Mouse (Mus musculus) neural tube, embryonic 12.5 days (tissue): ENCODE results near the gene Oard1. TPM values are rescaled to one million over a fixed set of nuclear protein-coding genes. Genes with fewer than 3 reads are reported as not detected.

Experiments
- ATAC-seq: fragments of 200-750 bp; cut with Nextera tagmentation; 2 replicates; pipeline ENCODE4 v1.8.0; 2017; ENCODE audit warnings: low read depth, mild to moderate bottlenecking, moderate TSS enrichment, moderate library complexity; ENCODE audit not compliant: low FRiP score
- H3K27ac ChIP-seq: fragments of 300-500 bp; sonication (generic); 2 replicates; pipeline ENCODE4 v1.5.1; 2016
- H3K27me3 ChIP-seq: fragments of 300-500 bp; sonication (generic); replicated peaks from 2 replicates; pipeline ENCODE4 v1.6.1; 2016; ENCODE audit warnings: mild to moderate bottlenecking
- H3K36me3 ChIP-seq: fragments of 300-500 bp; sonication (generic); 2 replicates; pipeline ENCODE4 v1.6.1; 2016; ENCODE audit warnings: mild to moderate bottlenecking
- H3K4me1 ChIP-seq: fragments of 300-500 bp; sonication (generic); 2 replicates; pipeline ENCODE4 v1.6.1; 2016
- H3K4me2 ChIP-seq: fragments of 300-500 bp; sonication (generic); replicated peaks from 2 replicates; pipeline ENCODE4 v1.6.1; 2016; ENCODE audit warnings: mild to moderate bottlenecking
- H3K4me3 ChIP-seq: fragments of 300-500 bp; sonication (generic); 2 replicates; pipeline ENCODE4 v1.5.1; 2016
- H3K9ac ChIP-seq: fragments of 300-500 bp; sonication (generic); 2 replicates; pipeline ENCODE4 v1.6.1; 2016; ENCODE audit warnings: mild to moderate bottlenecking
- H3K9me3 ChIP-seq: fragments of 300-500 bp; sonication (generic); 2 replicates; pipeline ENCODE4 v1.6.1; 2016; ENCODE audit warnings: mild to moderate bottlenecking
- WGBS: fragments of 180-500 bp; shearing (Covaris S2); methylation state at CpG from one replicate; pipeline ENCODE4 v1.1.7; 2016; 5-methylcytosine and 5-hydroxymethylcytosine counted together
- polyA plus RNA-seq: library from polyadenylated mRNA; unstranded; fragments of >200 nt; fragmentation: Nextera tagmentation; extraction: Ambion mirVana; gene quantifications from 2 replicates; pipeline ENCODE4 v1.2.1, GENCODE M21; 2016

The Oard1 gene
- polyA plus RNA-seq, 1 experiment from 2014 or later, result 58.7 TPM

GRCm38 (mm10) chr17:48431054-48431453, 21.2 kb downstream of the Oard1 start:
- no peak overlapping the region for H3K4me3 ChIP-seq
- 0 out of 2 replicates have a peak, but pooled peaks cover 7% of the 10 kb centered on the region for H3K4me1 ChIP-seq
- H3K9ac ChIP-seq, result no peak overlapping the region
- no peaks in the 10 kb centered on the region for H3K9me3 ChIP-seq
- H3K27ac ChIP-seq, result no peak overlapping the region
- ATAC-seq, result no peak
- no peaks in the 10 kb centered on the region for H3K27me3 ChIP-seq
- H3K36me3 ChIP-seq, result no peaks in the 10 kb centered on the region
- 75% methylated on average over 5 of the region's 5 CpGs for WGBS
- H3K4me2 ChIP-seq, result no peak overlapping the region

- no peaks in the 10 kb centered on the region for H3K27me3 ChIP-seq
- ATAC-seq, result no peak
- no peak within 1 kb of the TSS for H3K4me2 ChIP-seq
- no peaks in the 10 kb centered on the region for H3K9me3 ChIP-seq
- H3K9ac ChIP-seq, result no peak within 1 kb of the TSS
- H3K27ac ChIP-seq, result no peak within 1 kb of the TSS
- H3K4me3 ChIP-seq, result no peak within 1 kb of the TSS
- 77% methylated on average over 16 of the region's 16 CpGs for WGBS
- peaks cover 12% of the 10 kb centered on the region for H3K4me1 ChIP-seq
- no peaks in the 10 kb centered on the region for H3K36me3 ChIP-seq
These were observed 22.6 kb downstream of the Oard1 start, which contains the start of gene Apobec2 for GRCm38 (mm10) chr17:48432158-48432980. Gene Apobec2 (minus strand): TSS chr17:48432930.

- Histone ChIP-seq H3K4me3 (no peak overlapping the region), H3K9me3 (no peaks in the 10 kb centered on the region), H3K27me3 (no peaks in the 10 kb centered on the region), H3K9ac (no peak overlapping the region), H3K36me3 (no peaks in the 10 kb centered on the region), H3K27ac (no peak overlapping the region), H3K4me2 (no peak overlapping the region), H3K4me1 (peaks cover 19% of the 10 kb centered on the region)
- 86% methylated on average over 20 of the region's 20 CpGs for WGBS
- ATAC-seq, result no peak
These were observed 23.3 kb downstream of the Oard1 start for GRCm38 (mm10) chr17:48433006-48433655.

GRCm38 (mm10) chr17:48433689-48434330, 24.0 kb downstream of the Oard1 start:
- 76% methylated on average over 6 of the region's 6 CpGs for WGBS
- H3K4me3 ChIP-seq, result no peak overlapping the region
- H3K4me2 ChIP-seq, result no peak overlapping the region
- H3K27ac ChIP-seq, result no peak overlapping the region
- no peaks in the 10 kb centered on the region for H3K27me3 ChIP-seq
- peaks cover 20% of the 10 kb centered on the region for H3K4me1 ChIP-seq
- no peaks in the 10 kb centered on the region for H3K36me3 ChIP-seq
- H3K9ac ChIP-seq, result no peak overlapping the region
- ATAC-seq, result no peak
- H3K9me3 ChIP-seq, result no peaks in the 10 kb centered on the region

GRCm38 (mm10) chr17:48434479-48434878, 24.7 kb downstream of the Oard1 start:
- Histone ChIP-seq H3K4me1 (peaks cover 20% of the 10 kb centered on the region), H3K4me3 (no peak overlapping the region), H3K9me3 (no peaks in the 10 kb centered on the region), H3K36me3 (no peaks in the 10 kb centered on the region), H3K4me2 (no peak overlapping the region), H3K9ac (no peak overlapping the region), H3K27me3 (no peaks in the 10 kb centered on the region), H3K27ac (no peak overlapping the region)
- WGBS, result 78% methylated on average over 5 of the region's 5 CpGs
- no peak for ATAC-seq

GRCm38 (mm10) chr17:48436487-48436886, 26.7 kb downstream of the Oard1 start:
- Histone ChIP-seq H3K4me1 (peaks cover 20% of the 10 kb centered on the region), H3K4me2 (no peak overlapping the region), H3K36me3 (no peaks in the 10 kb centered on the region), H3K27me3 (no peaks in the 10 kb centered on the region), H3K9me3 (no peaks in the 10 kb centered on the region), H3K9ac (no peak overlapping the region), H3K27ac (no peak overlapping the region), H3K4me3 (no peak overlapping the region)
- WGBS, result 91% methylated on average over 1 of the region's 1 CpGs
- no peak for ATAC-seq

GRCm38 (mm10) chr17:48437421-48437911, 27.7 kb downstream of the Oard1 start:
- Histone ChIP-seq H3K4me3 (no peak overlapping the region), H3K9me3 (no peaks in the 10 kb centered on the region), H3K27ac (peak overlapping the region; percentile 12; the same call in 1 of the 2 replicates), H3K9ac (no peak overlapping the region), H3K4me2 (peak overlapping the region; percentile 20), H3K36me3 (no peaks in the 10 kb centered on the region), H3K4me1 (peaks cover 17% of the 10 kb centered on the region), H3K27me3 (no peaks in the 10 kb centered on the region)
- WGBS, result 25% methylated on average over 7 of the region's 7 CpGs
- ATAC-seq, result peak; percentile 62

- ATAC-seq, result 0 out of 2 replicates have a peak, but pooled peaks have one; percentile 48
- Histone ChIP-seq H3K9ac (no peak overlapping the region), H3K27ac (no peak overlapping the region), H3K4me2 (no peak overlapping the region), H3K9me3 (no peaks in the 10 kb centered on the region), H3K36me3 (no peaks in the 10 kb centered on the region), H3K4me1 (0 out of 2 replicates have a peak, but pooled peaks cover 3% of the 10 kb centered on the region), H3K27me3 (no peaks in the 10 kb centered on the region), H3K4me3 (no peak overlapping the region)
- WGBS, result 72% methylated on average over 7 of the region's 7 CpGs
These were observed 33.1 kb downstream of the Oard1 start for GRCm38 (mm10) chr17:48442745-48443457.

- H3K36me3 ChIP-seq, result no peaks in the 10 kb centered on the region
- no peak for ATAC-seq
- H3K9ac ChIP-seq, result no peak overlapping the region
- no peaks in the 10 kb centered on the region for H3K9me3 ChIP-seq
- H3K4me3 ChIP-seq, result no peak overlapping the region
- no peak overlapping the region for H3K27ac ChIP-seq
- 56% methylated on average over 16 of the region's 16 CpGs for WGBS
- H3K27me3 ChIP-seq, result no peaks in the 10 kb centered on the region
- no peaks in the 10 kb centered on the region for H3K4me1 ChIP-seq
- H3K4me2 ChIP-seq, result no peak overlapping the region
These were observed 33.8 kb downstream of the Oard1 start for GRCm38 (mm10) chr17:48443542-48444145.

GRCm38 (mm10) chr17:48447675-48448074, 37.9 kb downstream of the Oard1 start:
- Histone ChIP-seq H3K27ac (no peak overlapping the region), H3K4me2 (no peak overlapping the region), H3K9me3 (no peaks in the 10 kb centered on the region), H3K4me3 (no peak overlapping the region), H3K4me1 (no peaks in the 10 kb centered on the region), H3K36me3 (no peaks in the 10 kb centered on the region), H3K27me3 (no peaks in the 10 kb centered on the region), H3K9ac (no peak overlapping the region)
- ATAC-seq, result no peak
- WGBS, result 84% methylated on average over 8 of the region's 8 CpGs

GRCm38 (mm10) chr17:48450666-48451352, 41.0 kb downstream of the Oard1 start:
- Histone ChIP-seq H3K9me3 (no peaks in the 10 kb centered on the region), H3K9ac (no peak overlapping the region), H3K27ac (no peak overlapping the region), H3K4me2 (no peak overlapping the region), H3K4me3 (no peak overlapping the region), H3K27me3 (no peaks in the 10 kb centered on the region), H3K4me1 (no peaks in the 10 kb centered on the region), H3K36me3 (no peaks in the 10 kb centered on the region)
- no peak for ATAC-seq
- WGBS, result 83% methylated on average over 13 of the region's 13 CpGs
